Mouse (Mus musculus) brain, adult 2 months (tissue): ENCODE measurements around the gene Tox2.

Experiments
- DNase-seq: peaks from one replicate; pipeline ENCODE4 v3.0.0; 2011; ENCODE audit warnings: low read depth, low spot score

Gene Tox2

DNA sequence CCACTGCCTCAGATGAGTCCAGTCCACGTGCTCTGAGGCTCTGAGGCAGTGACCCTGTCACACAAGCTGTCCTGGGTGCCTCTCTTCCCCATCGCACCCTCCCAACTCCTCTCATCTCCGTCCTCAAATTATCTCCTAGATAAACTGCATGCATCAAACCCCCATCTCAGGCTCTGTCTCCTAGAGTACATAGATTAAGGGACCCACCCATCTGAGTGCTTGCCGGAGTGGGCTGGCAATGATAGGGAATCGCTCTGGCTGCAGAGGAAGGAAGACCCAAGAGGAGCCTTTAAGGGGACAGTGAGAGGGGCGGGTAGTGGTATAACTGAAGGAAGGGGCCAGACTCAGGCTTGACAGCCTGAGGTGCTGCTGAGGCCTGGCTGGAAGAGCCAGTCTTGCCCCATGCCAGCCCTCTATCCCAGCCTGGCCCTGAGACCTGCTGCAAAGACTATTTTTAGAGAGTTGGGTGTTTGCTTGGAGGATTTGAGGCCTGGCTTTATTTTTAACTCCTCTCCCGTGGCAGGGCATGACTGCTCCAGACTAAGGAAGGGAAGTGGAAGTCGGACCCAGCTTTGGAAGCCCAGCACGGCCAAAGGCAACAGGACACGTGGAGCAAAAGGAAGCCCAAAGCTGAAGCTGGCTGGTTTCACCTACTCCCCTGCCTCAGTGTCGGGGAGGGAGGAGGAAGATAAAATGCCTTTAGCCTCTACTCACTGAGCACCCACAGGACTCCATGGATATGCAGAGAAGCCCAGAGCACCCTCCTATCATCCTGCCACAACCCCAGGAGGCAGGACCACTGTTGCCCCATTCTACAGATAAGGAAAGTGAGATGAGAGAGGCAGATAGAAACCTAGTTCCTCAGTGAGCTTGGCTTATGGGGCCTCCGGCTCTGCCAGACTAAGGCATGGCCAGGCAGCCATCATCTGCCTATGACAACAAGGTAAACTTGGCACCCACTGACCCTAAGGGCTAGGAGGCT, 160.3 kb downstream of the Tox2 start:
- DNase-seq, result peak; percentile 5

DNA sequence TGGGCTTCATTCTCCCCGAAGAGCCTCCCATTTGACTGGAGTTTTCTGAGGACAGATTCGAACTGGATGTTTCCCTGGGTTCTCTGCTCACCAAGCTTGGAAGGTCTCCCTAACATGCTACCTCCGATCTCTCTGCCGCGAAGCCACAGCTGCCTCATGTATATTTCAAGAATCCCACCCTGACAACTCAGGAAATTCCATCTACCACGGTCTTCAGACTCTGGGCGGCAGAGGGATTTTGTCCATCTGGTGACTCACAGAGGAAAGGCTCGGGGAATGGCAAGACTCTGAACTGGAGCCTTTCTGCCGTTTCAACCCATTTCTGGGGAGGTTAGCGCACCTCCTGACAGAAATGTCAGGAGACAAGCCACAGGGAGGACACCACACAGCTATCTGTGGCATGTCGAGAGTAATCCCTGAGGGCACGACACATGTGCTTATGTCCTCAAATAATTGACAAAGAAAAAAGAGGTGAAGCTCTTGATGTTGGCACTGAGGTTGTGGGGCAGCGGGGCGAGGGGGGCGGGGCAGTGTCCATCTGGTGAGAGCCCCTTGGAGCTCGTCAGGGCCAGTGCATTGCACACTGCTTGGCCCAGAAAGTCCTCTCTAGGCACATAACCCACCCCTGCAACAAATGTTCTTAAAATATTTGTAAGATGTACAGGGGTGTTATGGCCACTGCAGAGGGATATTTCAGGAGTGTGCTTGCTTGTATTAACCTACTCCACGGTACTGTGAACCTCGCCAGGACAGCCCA, 162.0 kb downstream of the Tox2 start:
- DNase-seq, result no peak

DNA sequence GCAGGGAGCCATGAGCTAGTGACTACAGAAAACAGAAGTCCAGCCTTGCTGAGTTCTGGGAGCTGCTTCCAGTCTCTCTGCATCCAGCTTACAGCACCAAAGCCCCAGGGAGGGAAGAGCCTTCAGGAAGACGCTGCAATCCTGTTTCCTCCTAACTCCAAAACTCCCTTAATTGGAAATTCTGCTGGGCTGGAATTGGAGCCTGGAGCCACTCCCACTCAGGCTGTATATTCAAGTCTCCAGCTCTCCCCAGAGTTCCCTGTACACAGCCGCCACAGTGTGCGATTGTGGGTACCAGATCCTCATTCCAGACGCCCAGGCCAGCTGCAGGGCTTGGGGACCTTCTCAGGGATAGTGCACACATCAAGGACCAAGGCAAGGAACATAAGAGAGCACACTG, 167.2 kb downstream of the Tox2 start:
- DNase-seq, result no peak

DNA sequence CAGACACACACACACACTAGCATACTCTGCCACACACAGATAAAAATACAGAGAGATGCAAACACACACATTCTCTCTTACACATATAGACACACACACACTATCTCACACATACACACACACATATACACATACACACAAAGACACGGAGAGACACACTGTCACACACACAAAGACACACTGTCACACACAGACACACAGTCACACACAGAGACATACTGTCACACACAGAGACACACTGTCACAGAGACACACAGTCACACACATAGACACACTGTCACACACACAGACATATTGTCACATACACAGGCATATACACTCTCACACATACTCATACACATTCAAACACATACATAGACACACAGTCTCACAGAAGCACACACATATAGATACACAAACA, 169.7 kb downstream of the Tox2 start:
- no peak for DNase-seq
